Mouse (Mus musculus) liver, embryonic 14.5 days (tissue): Measurements from ENCODE around the gene Csnk1g2.

Source experiments
- CTCF ChIP-seq: IDR thresholded peaks from 2 replicates; pipeline ENCODE4 v1.5.1; 2016; ENCODE audit warnings: antibody characterized with exemption, low read depth, control low read depth
- EP300 ChIP-seq: IDR thresholded peaks from 2 replicates; pipeline ENCODE4 v1.6.1; 2016; ENCODE audit warnings: antibody characterized with exemption, low read depth

GRCm38 (mm10) chr10:80682003-80682402 is 59.4 kb downstream of the Csnk1g2 start:
- TF ChIP-seq CTCF = no peak
- no peak for TF ChIP-seq EP300
